Mouse (Mus musculus) B cell, adult 2 months (primary cell): Measurements from ENCODE around the gene Esrrg.

ENCODE experiments used
- DNase-seq, 2 experiments: peaks; one replicate each; pipeline ENCODE4 v3.0.0; 2022

Gene Esrrg

GRCm38 (mm10) chr1:187836876-187837275, 228.3 kb downstream of the Esrrg start:
- no peak for DNase-seq

GRCm38 (mm10) chr1:187841629-187842028, 233.0 kb downstream of the Esrrg start:
- DNase-seq, result no peak

GRCm38 (mm10) chr1:187842702-187843101, 234.1 kb downstream of the Esrrg start:
- DNase-seq, result no peak

GRCm38 (mm10) chr1:187854148-187854547, 245.6 kb downstream of the Esrrg start:
- no peak for DNase-seq

- no peak for DNase-seq
Observed at GRCm38 (mm10) chr1:187862339-187862738, 253.7 kb downstream of the Esrrg start.

GRCm38 (mm10) chr1:187868427-187868826, 259.8 kb downstream of the Esrrg start:
- no peak for DNase-seq

- no peak for DNase-seq
Observed at GRCm38 (mm10) chr1:187872208-187872607, 263.6 kb downstream of the Esrrg start.

GRCm38 (mm10) chr1:187872744-187873143, 264.2 kb downstream of the Esrrg start:
- no peak for DNase-seq

- no peak for DNase-seq
Observed at GRCm38 (mm10) chr1:187873770-187874169, 265.2 kb downstream of the Esrrg start.

- no peak for DNase-seq
Observed at GRCm38 (mm10) chr1:187887270-187887669, 278.7 kb downstream of the Esrrg start.

GRCm38 (mm10) chr1:187888142-187888541, 279.6 kb downstream of the Esrrg start:
- no peak for DNase-seq

GRCm38 (mm10) chr1:187889096-187889495, 280.5 kb downstream of the Esrrg start:
- DNase-seq, result no peak

- DNase-seq, result no peak
Observed at GRCm38 (mm10) chr1:187891262-187891661, 282.7 kb downstream of the Esrrg start.

GRCm38 (mm10) chr1:187895459-187895858, 286.9 kb downstream of the Esrrg start:
- DNase-seq, result no peak

GRCm38 (mm10) chr1:187896291-187896690, 287.7 kb downstream of the Esrrg start:
- no peak for DNase-seq

GRCm38 (mm10) chr1:187896910-187897309, 288.3 kb downstream of the Esrrg start:
- DNase-seq, result no peak

- DNase-seq, result no peak
Observed at GRCm38 (mm10) chr1:187899541-187899940, 290.9 kb downstream of the Esrrg start.

- DNase-seq, result no peak
Observed at GRCm38 (mm10) chr1:187900756-187901155, 292.2 kb downstream of the Esrrg start.

- no peak for DNase-seq
Observed at GRCm38 (mm10) chr1:187902176-187902575, 293.6 kb downstream of the Esrrg start.

- DNase-seq, result no peak
Observed at GRCm38 (mm10) chr1:187904731-187905130, 296.1 kb downstream of the Esrrg start.

GRCm38 (mm10) chr1:187907407-187907806, 298.8 kb downstream of the Esrrg start:
- DNase-seq, result no peak

GRCm38 (mm10) chr1:187907871-187908270, 299.3 kb downstream of the Esrrg start:
- no peak for DNase-seq

- DNase-seq, result no peak
Observed at GRCm38 (mm10) chr1:187910718-187911117, 302.1 kb downstream of the Esrrg start.

GRCm38 (mm10) chr1:187911201-187911600, 302.6 kb downstream of the Esrrg start:
- DNase-seq, result no peak

- no peak for DNase-seq
Observed at GRCm38 (mm10) chr1:187918303-187918702, 309.7 kb downstream of the Esrrg start.

- DNase-seq, result no peak
Observed at GRCm38 (mm10) chr1:187918939-187919338, 310.3 kb downstream of the Esrrg start.
